Mouse (Mus musculus) embryonic facial prominence, embryonic 13.5 days (tissue): Measurements from ENCODE around the gene Cobll1. TPM values are rescaled to one million over a fixed set of nuclear protein-coding genes. Genes with fewer than 3 reads are reported as not detected.

Experiments used
- ATAC-seq: fragments of 200-750 bp; cut with Nextera tagmentation; 2 replicates; pipeline ENCODE4 v1.8.0; 2017; ENCODE audit warnings: low read depth; ENCODE audit not compliant: insufficient number of reproducible peaks, insufficient read depth, low FRiP score, low TSS enrichment
- H3K27ac ChIP-seq: fragments of 300-500 bp; sonication (generic); 2 replicates; pipeline ENCODE4 v1.5.1; 2015; ENCODE audit warnings: moderate library complexity, mild to moderate bottlenecking, inconsistent platforms
- H3K27me3 ChIP-seq: fragments of 300-500 bp; sonication (generic); 2 replicates; pipeline ENCODE4 v1.6.1; 2015; ENCODE audit warnings: mild to moderate bottlenecking, inconsistent platforms
- H3K36me3 ChIP-seq: fragments of 300-500 bp; sonication (generic); 2 replicates; pipeline ENCODE4 v1.6.1; 2015; ENCODE audit warnings: mild to moderate bottlenecking, inconsistent platforms
- H3K4me1 ChIP-seq: fragments of 300-500 bp; sonication (generic); 2 replicates; pipeline ENCODE4 v1.6.1; 2015; ENCODE audit warnings: inconsistent platforms
- H3K4me2 ChIP-seq: fragments of 300-500 bp; sonication (generic); 2 replicates; pipeline ENCODE4 v1.6.1; 2015; ENCODE audit warnings: moderate library complexity, mild to moderate bottlenecking, inconsistent platforms
- H3K4me3 ChIP-seq: fragments of 300-500 bp; sonication (generic); 2 replicates; pipeline ENCODE4 v1.5.1; 2015; ENCODE audit warnings: mild to moderate bottlenecking, inconsistent platforms
- H3K9ac ChIP-seq: fragments of 300-500 bp; sonication (generic); 2 replicates; pipeline ENCODE4 v1.6.1; 2015; ENCODE audit warnings: mild to moderate bottlenecking, inconsistent platforms
- H3K9me3 ChIP-seq: fragments of 300-500 bp; sonication (generic); 2 replicates; pipeline ENCODE4 v1.6.1; 2016; ENCODE audit warnings: inconsistent platforms
- WGBS: fragments of 180-500 bp; shearing (Covaris S2); methylation state at CpG from one replicate; pipeline ENCODE4 v1.1.7; 2015; ENCODE audit warnings: mixed read lengths; 5-methylcytosine and 5-hydroxymethylcytosine counted together
- polyA plus RNA-seq: library from polyadenylated mRNA; unstranded; fragments of >200 nt; fragmentation: Nextera tagmentation; extraction: Ambion mirVana; gene quantifications from 2 replicates; pipeline ENCODE4 v1.2.1, GENCODE M21; 2015

Cobll1 gene
- polyA plus RNA-seq, 1 experiment from 2014 or later: 3.0 TPM

GRCm38 (mm10) chr2:65232756-65233535 lies 6.3 kb downstream of the Cobll1 start:
- no peak overlapping the region for H3K4me3 ChIP-seq
- H3K4me1 ChIP-seq: peaks cover 6% of the 10 kb centered on the region; the same call in 1 of the 2 replicates
- no peaks in the 10 kb centered on the region for H3K9me3 ChIP-seq
- H3K4me2 ChIP-seq: no peak overlapping the region
- WGBS: 85% methylated on average over 15 of the region's 15 CpGs
- peaks cover 15% of the 10 kb centered on the region for H3K27me3 ChIP-seq
- no peaks in the 10 kb centered on the region for H3K36me3 ChIP-seq
- ATAC-seq: no peak
- no peak overlapping the region for H3K27ac ChIP-seq
- H3K9ac ChIP-seq: no peak overlapping the region

GRCm38 (mm10) chr2:65228426-65228825 lies 10.8 kb downstream of the Cobll1 start:
- Histone ChIP-seq H3K4me1 (no peaks in the 10 kb centered on the region), H3K36me3 (no peaks in the 10 kb centered on the region), H3K9ac (no peak overlapping the region), H3K4me2 (no peak overlapping the region), H3K27me3 (no peaks in the 10 kb centered on the region), H3K27ac (no peak overlapping the region), H3K4me3 (no peak overlapping the region), H3K9me3 (no peaks in the 10 kb centered on the region)
- ATAC-seq: no peak
- 64% methylated on average over 7 of the region's 7 CpGs for WGBS

GRCm38 (mm10) chr2:65227898-65228290 lies 11.3 kb downstream of the Cobll1 start:
- H3K9me3 ChIP-seq: no peaks in the 10 kb centered on the region
- no peak for ATAC-seq
- H3K27me3 ChIP-seq: no peaks in the 10 kb centered on the region
- H3K4me3 ChIP-seq: no peak overlapping the region
- H3K36me3 ChIP-seq: no peaks in the 10 kb centered on the region
- H3K4me2 ChIP-seq: no peak overlapping the region
- H3K9ac ChIP-seq: no peak overlapping the region
- H3K4me1 ChIP-seq: 0 out of 2 replicates have a peak, but pooled peaks cover 4% of the 10 kb centered on the region
- 79% methylated on average over 2 of the region's 2 CpGs for WGBS
- H3K27ac ChIP-seq: no peak overlapping the region

GRCm38 (mm10) chr2:65227154-65227897 lies 11.9 kb downstream of the Cobll1 start:
- H3K4me3 ChIP-seq: no peak overlapping the region
- 82% methylated on average over 6 of the region's 6 CpGs for WGBS
- H3K36me3 ChIP-seq: no peaks in the 10 kb centered on the region
- no peak overlapping the region for H3K9ac ChIP-seq
- H3K4me1 ChIP-seq: 0 out of 2 replicates have a peak, but pooled peaks cover 4% of the 10 kb centered on the region
- no peaks in the 10 kb centered on the region for H3K27me3 ChIP-seq
- H3K27ac ChIP-seq: no peak overlapping the region
- H3K4me2 ChIP-seq: no peak overlapping the region
- ATAC-seq: no peak
- no peaks in the 10 kb centered on the region for H3K9me3 ChIP-seq

GRCm38 (mm10) chr2:65226494-65226893 lies 12.7 kb downstream of the Cobll1 start:
- 88% methylated on average over 4 of the region's 4 CpGs for WGBS
- no peaks in the 10 kb centered on the region for H3K27me3 ChIP-seq
- ATAC-seq: no peak

GRCm38 (mm10) chr2:65223956-65224735 lies 15.1 kb downstream of the Cobll1 start:
- H3K9ac ChIP-seq: no peak overlapping the region
- no peak for ATAC-seq
- H3K4me3 ChIP-seq: no peak overlapping the region
- 0 out of 2 replicates have a peak, but pooled peaks cover 8% of the 10 kb centered on the region for H3K4me1 ChIP-seq
- H3K4me2 ChIP-seq: no peak overlapping the region
- 72% methylated on average over 12 of the region's 12 CpGs for WGBS
- H3K27me3 ChIP-seq: no peaks in the 10 kb centered on the region
- H3K36me3 ChIP-seq: no peaks in the 10 kb centered on the region
- no peaks in the 10 kb centered on the region for H3K9me3 ChIP-seq
- H3K27ac ChIP-seq: no peak overlapping the region

More at GRCm38 (mm10) chr2:65226494-65226893, 12.7 kb downstream of the Cobll1 start:
- Histone ChIP-seq H3K4me2 (no peak overlapping the region), H3K9me3 (no peaks in the 10 kb centered on the region), H3K27ac (no peak overlapping the region), H3K36me3 (no peaks in the 10 kb centered on the region), H3K9ac (no peak overlapping the region), H3K4me1 (0 out of 2 replicates have a peak, but pooled peaks cover 8% of the 10 kb centered on the region), H3K4me3 (no peak overlapping the region)

GRCm38 (mm10) chr2:65223012-65223411 lies 16.2 kb downstream of the Cobll1 start:
- no peak for ATAC-seq
- Histone ChIP-seq H3K27ac (no peak overlapping the region), H3K27me3 (no peaks in the 10 kb centered on the region), H3K4me3 (no peak overlapping the region), H3K4me2 (no peak overlapping the region), H3K9me3 (no peaks in the 10 kb centered on the region), H3K4me1 (0 out of 2 replicates have a peak, but pooled peaks cover 8% of the 10 kb centered on the region), H3K9ac (no peak overlapping the region), H3K36me3 (no peaks in the 10 kb centered on the region)
- 70% methylated on average over 8 of the region's 8 CpGs for WGBS

GRCm38 (mm10) chr2:65221646-65222045 lies 17.6 kb downstream of the Cobll1 start:
- ATAC-seq: no peak
- Histone ChIP-seq H3K4me3 (no peak overlapping the region), H3K9ac (no peak overlapping the region), H3K36me3 (no peaks in the 10 kb centered on the region), H3K9me3 (no peaks in the 10 kb centered on the region), H3K27me3 (no peaks in the 10 kb centered on the region), H3K4me1 (0 out of 2 replicates have a peak, but pooled peaks cover 8% of the 10 kb centered on the region), H3K4me2 (no peak overlapping the region), H3K27ac (no peak overlapping the region)
- WGBS: 60% methylated on average over 2 of the region's 2 CpGs

- no peak for ATAC-seq
- H3K9ac ChIP-seq: no peak overlapping the region
- no peaks in the 10 kb centered on the region for H3K36me3 ChIP-seq
- H3K4me2 ChIP-seq: no peak overlapping the region
- H3K27me3 ChIP-seq: no peaks in the 10 kb centered on the region
- WGBS: 90% methylated on average over 1 of the region's 1 CpGs
- 0 out of 2 replicates have a peak, but pooled peaks cover 8% of the 10 kb centered on the region for H3K4me1 ChIP-seq
- H3K9me3 ChIP-seq: no peaks in the 10 kb centered on the region
- H3K4me3 ChIP-seq: no peak overlapping the region
- no peak overlapping the region for H3K27ac ChIP-seq
Observed at GRCm38 (mm10) chr2:65220563-65220962, 18.6 kb downstream of the Cobll1 start.

GRCm38 (mm10) chr2:65219375-65220135 lies 19.6 kb downstream of the Cobll1 start:
- no peak for ATAC-seq
- Histone ChIP-seq H3K9me3 (no peaks in the 10 kb centered on the region), H3K27ac (no peak overlapping the region), H3K27me3 (no peaks in the 10 kb centered on the region), H3K36me3 (no peaks in the 10 kb centered on the region), H3K4me2 (no peak overlapping the region), H3K4me3 (no peak overlapping the region), H3K4me1 (0 out of 2 replicates have a peak, but pooled peaks cover 8% of the 10 kb centered on the region), H3K9ac (no peak overlapping the region)
- 74% methylated on average over 11 of the region's 11 CpGs for WGBS

- 89% methylated on average over 9 of the region's 9 CpGs for WGBS
Observed at GRCm38 (mm10) chr2:65218318-65218717, 20.9 kb downstream of the Cobll1 start.

More at GRCm38 (mm10) chr2:65218318-65218717, 20.9 kb downstream of the Cobll1 start:
- no peak for ATAC-seq
- no peaks in the 10 kb centered on the region for H3K27me3 ChIP-seq
- no peak overlapping the region for H3K4me2 ChIP-seq
- H3K4me1 ChIP-seq: 0 out of 2 replicates have a peak, but pooled peaks cover 8% of the 10 kb centered on the region
- H3K4me3 ChIP-seq: no peak overlapping the region
- no peaks in the 10 kb centered on the region for H3K9me3 ChIP-seq
- no peak overlapping the region for H3K27ac ChIP-seq
- no peak overlapping the region for H3K9ac ChIP-seq
- H3K36me3 ChIP-seq: no peaks in the 10 kb centered on the region
